Mouse (Mus musculus) liver, embryonic 16.5 days (tissue): ENCODE measurements at regions not wholly inside any gene's neighbourhood (a gene's known extent, or its start where the extent isn't known, plus 50 kb on each side); places are given as distances from the start of the nearest gene placed in this dataset.

ENCODE experiments used
- ATAC-seq: fragments of 200-750 bp; cut with Nextera tagmentation; 2 replicates; pipeline ENCODE4 v1.8.0; 2017; ENCODE audit warnings: low read depth, mild to moderate bottlenecking, moderate number of reproducible peaks, moderate library complexity
- H3K27ac ChIP-seq: fragments of 300-500 bp; sonication (generic); 2 replicates; pipeline ENCODE4 v1.5.1; 2014; ENCODE audit warnings: mild to moderate bottlenecking, low read length
- H3K27me3 ChIP-seq: fragments of 300-500 bp; sonication (generic); 2 replicates; pipeline ENCODE4 v1.6.1; 2014; ENCODE audit warnings: low read depth, low read length, mixed read lengths; ENCODE audit not compliant: control insufficient read depth, insufficient read depth
- H3K36me3 ChIP-seq: fragments of 300-500 bp; sonication (generic); 2 replicates; pipeline ENCODE4 v1.6.1; 2014; ENCODE audit warnings: mild to moderate bottlenecking; ENCODE audit not compliant: control insufficient read depth, insufficient read depth
- H3K4me1 ChIP-seq: fragments of 300-500 bp; sonication (generic); 2 replicates; pipeline ENCODE4 v1.6.1; 2014; ENCODE audit warnings: low read depth, low read length, mixed read lengths; ENCODE audit not compliant: control insufficient read depth
- H3K4me2 ChIP-seq: fragments of 300-500 bp; sonication (generic); 2 replicates; pipeline ENCODE4 v1.6.1; 2014; ENCODE audit warnings: low read depth, low read length, mixed read lengths
- H3K4me3 ChIP-seq: fragments of 300-500 bp; sonication (generic); 2 replicates; pipeline ENCODE4 v1.5.1; 2014; ENCODE audit warnings: low read depth, mild to moderate bottlenecking, low read length
- H3K9ac ChIP-seq: fragments of 300-500 bp; sonication (generic); 2 replicates; pipeline ENCODE4 v1.6.1; 2014; ENCODE audit warnings: low read depth, low read length
- H3K9me3 ChIP-seq: fragments of 300-500 bp; sonication (generic); replicated peaks from 2 replicates; pipeline ENCODE4 v1.6.1; 2016; ENCODE audit warnings: low read length; ENCODE audit not compliant: control insufficient read depth
- WGBS: fragments of 180-500 bp; shearing (Covaris S2); extraction: QIAGEN DNeasy Blood & Tissue Kit; methylation state at CpG from one replicate; pipeline ENCODE4 v1.1.7; 2014; ENCODE audit not compliant: insufficient replicate concordance; 5-methylcytosine and 5-hydroxymethylcytosine counted together

- ATAC-seq = no peak
- Histone ChIP-seq H3K27me3 (no peaks in the 10 kb centered on the region), H3K27ac (no peak overlapping the region), H3K4me1 (no peaks in the 10 kb centered on the region), H3K9me3 (no peaks in the 10 kb centered on the region; the same call in none of the 2 replicates), H3K4me2 (no peak overlapping the region), H3K36me3 (no peaks in the 10 kb centered on the region), H3K4me3 (no peak overlapping the region), H3K9ac (no peak overlapping the region)
- 43% methylated on average over 6 of the region's 6 CpGs for WGBS
These were observed 311.7 kb downstream of the Tmem132b start for GRCm38 (mm10) chr5:125843259-125843658.

- H3K4me3 ChIP-seq = no peak overlapping the region
- WGBS = 67% methylated on average over 7 of the region's 7 CpGs
- no peak for ATAC-seq
These were observed 318.1 kb downstream of the Tmem132b start for GRCm38 (mm10) chr5:125849722-125850121.

GRCm38 (mm10) chr5:125876296-125876695 lies 344.7 kb downstream of the Tmem132b start:
- no peak overlapping the region for H3K9ac ChIP-seq
- H3K4me1 ChIP-seq = no peaks in the 10 kb centered on the region
- no peak overlapping the region for H3K4me3 ChIP-seq
- no peaks in the 10 kb centered on the region; the same call in 1 of the 2 replicates for H3K9me3 ChIP-seq
- 62% methylated on average over 9 of the region's 9 CpGs for WGBS
- no peak overlapping the region for H3K27ac ChIP-seq
- no peaks in the 10 kb centered on the region for H3K27me3 ChIP-seq
- H3K36me3 ChIP-seq = no peaks in the 10 kb centered on the region
- ATAC-seq = no peak
- H3K4me2 ChIP-seq = no peak overlapping the region

More at GRCm38 (mm10) chr5:125849722-125850121, 318.1 kb downstream of the Tmem132b start:
- Histone ChIP-seq H3K27ac (no peak overlapping the region), H3K27me3 (no peaks in the 10 kb centered on the region), H3K4me1 (no peaks in the 10 kb centered on the region), H3K9me3 (peaks cover 5% of the 10 kb centered on the region), H3K4me2 (no peak overlapping the region), H3K36me3 (no peaks in the 10 kb centered on the region), H3K9ac (no peak overlapping the region)

GRCm38 (mm10) chr5:125888840-125889239 lies 357.3 kb downstream of the Tmem132b start:
- H3K36me3 ChIP-seq = no peaks in the 10 kb centered on the region
- H3K27me3 ChIP-seq = no peaks in the 10 kb centered on the region
- no peak overlapping the region for H3K27ac ChIP-seq
- H3K9me3 ChIP-seq = no peaks in the 10 kb centered on the region
- 48% methylated on average over 2 of the region's 2 CpGs for WGBS
- no peak overlapping the region for H3K9ac ChIP-seq
- H3K4me1 ChIP-seq = no peaks in the 10 kb centered on the region
- no peak for ATAC-seq
- no peak overlapping the region for H3K4me2 ChIP-seq
- no peak overlapping the region for H3K4me3 ChIP-seq

- no peak for ATAC-seq
- no peak overlapping the region for H3K4me2 ChIP-seq
- H3K9ac ChIP-seq = no peak overlapping the region
- H3K9me3 ChIP-seq = no peaks in the 10 kb centered on the region; the same call in 1 of the 2 replicates
- no peak overlapping the region for H3K27ac ChIP-seq
- H3K4me1 ChIP-seq = no peaks in the 10 kb centered on the region
- H3K36me3 ChIP-seq = no peaks in the 10 kb centered on the region
- no peak overlapping the region for H3K4me3 ChIP-seq
- no peaks in the 10 kb centered on the region for H3K27me3 ChIP-seq
- WGBS = 68% methylated on average over 6 of the region's 6 CpGs
These were observed 362.3 kb downstream of the Tmem132b start for GRCm38 (mm10) chr5:125893864-125894263.

GRCm38 (mm10) chr5:125902038-125902437 lies 370.5 kb downstream of the Tmem132b start:
- Histone ChIP-seq H3K27me3 (no peaks in the 10 kb centered on the region), H3K4me1 (no peaks in the 10 kb centered on the region), H3K36me3 (no peaks in the 10 kb centered on the region), H3K4me2 (no peak overlapping the region), H3K9me3 (no peaks in the 10 kb centered on the region; the same call in 1 of the 2 replicates), H3K4me3 (no peak overlapping the region), H3K27ac (no peak overlapping the region), H3K9ac (no peak overlapping the region)
- 64% methylated on average over 4 of the region's 4 CpGs for WGBS
- no peak for ATAC-seq

- H3K36me3 ChIP-seq = no peaks in the 10 kb centered on the region
- WGBS = 60% methylated on average over 5 of the region's 5 CpGs
These were observed 372.9 kb downstream of the Tmem132b start for GRCm38 (mm10) chr5:125904426-125904825.

GRCm38 (mm10) chr5:125907332-125907731 lies 375.8 kb downstream of the Tmem132b start:
- Histone ChIP-seq H3K4me2 (no peak overlapping the region), H3K4me1 (no peaks in the 10 kb centered on the region), H3K9me3 (no peaks in the 10 kb centered on the region; the same call in 1 of the 2 replicates), H3K4me3 (no peak overlapping the region), H3K27me3 (no peaks in the 10 kb centered on the region), H3K27ac (no peak overlapping the region), H3K36me3 (no peaks in the 10 kb centered on the region), H3K9ac (no peak overlapping the region)
- ATAC-seq = no peak
- whole genome bisulfite sequencing = 65% methylated on average over 4 of the region's 4 CpGs

More at GRCm38 (mm10) chr5:125904426-125904825, 372.9 kb downstream of the Tmem132b start:
- ATAC-seq = no peak
- H3K4me2 ChIP-seq = no peak overlapping the region
- H3K27ac ChIP-seq = no peak overlapping the region
- H3K9ac ChIP-seq = no peak overlapping the region
- H3K27me3 ChIP-seq = no peaks in the 10 kb centered on the region
- H3K4me3 ChIP-seq = no peak overlapping the region
- H3K9me3 ChIP-seq = no peaks in the 10 kb centered on the region; the same call in 1 of the 2 replicates
- H3K4me1 ChIP-seq = no peaks in the 10 kb centered on the region

GRCm38 (mm10) chr5:125907909-125908308 lies 376.3 kb downstream of the Tmem132b start:
- WGBS = 77% methylated on average over 5 of the region's 5 CpGs
- Histone ChIP-seq H3K27ac (no peak overlapping the region), H3K4me1 (no peaks in the 10 kb centered on the region), H3K4me2 (no peak overlapping the region), H3K9ac (no peak overlapping the region), H3K9me3 (no peaks in the 10 kb centered on the region; the same call in 1 of the 2 replicates), H3K36me3 (no peaks in the 10 kb centered on the region), H3K27me3 (no peaks in the 10 kb centered on the region), H3K4me3 (no peak overlapping the region)
- ATAC-seq = no peak
